7 mouse cellular contexts compared by ENCODE assay signal in the genomic region with DNA sequence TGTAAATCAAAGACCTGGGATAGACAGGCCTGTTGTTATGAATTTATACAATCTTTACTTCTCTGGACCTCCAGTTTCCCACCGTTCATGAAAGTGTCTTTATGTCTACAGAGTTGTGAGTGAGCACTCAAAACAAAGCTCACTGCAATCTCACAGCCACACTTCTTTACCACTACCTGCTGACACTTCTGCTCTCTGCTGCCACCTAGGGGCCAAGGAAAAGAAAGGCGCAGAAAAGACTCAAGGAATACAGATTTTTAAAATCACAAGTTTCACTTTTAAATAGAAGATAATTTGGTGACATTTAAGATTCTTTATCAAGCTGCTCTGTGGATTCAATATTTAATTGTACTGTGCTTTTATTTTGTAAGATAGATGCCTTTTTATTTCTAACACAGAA. TPM values are rescaled to one million over a fixed set of nuclear protein-coding genes. Genes with fewer than 3 reads are reported as not detected.
DNase-seq lines count a peak whose midpoint lies in the region; ATAC-seq and TF ChIP-seq lines count a peak whose summit lies in the region.

No protein-coding gene starts in this region.

- no peak overlapping the region for H3K4me2 ChIP-seq in midbrain, embryonic 11.5 days
- H3K4me2 ChIP-seq in midbrain, embryonic 13.5 days (replicated peaks), result no peak overlapping the region
- H3K4me2 ChIP-seq in liver, embryonic 14.5 days (ENCODE audit: low read depth), result no peak overlapping the region

- TF ChIP-seq CTCF in cerebellum, adult 2 months (IDR thresholded peaks at IDR 0.05; ENCODE audit: borderline replicate concordance, insufficient read depth, low read depth, low read length), result peak; percentile 69
- TF ChIP-seq CTCF in liver, embryonic 14.5 days (IDR thresholded peaks at IDR 0.05; ENCODE audit: low read depth), result peak; percentile 86

- no peak for ATAC-seq in midbrain, embryonic 11.5 days (ENCODE audit: low FRiP score)
- no peak for ATAC-seq in midbrain, embryonic 13.5 days
- ATAC-seq in liver, embryonic 14.5 days (ENCODE audit: insufficient read depth), result no peak

- no peaks in the 10 kb centered on the region for H3K36me3 ChIP-seq in midbrain, embryonic 11.5 days (ENCODE audit: control insufficient read depth, insufficient read depth, low read length)
- no peaks in the 10 kb centered on the region for H3K36me3 ChIP-seq in midbrain, embryonic 13.5 days
- H3K36me3 ChIP-seq in liver, embryonic 14.5 days (replicated peaks; ENCODE audit: control insufficient read depth, insufficient read depth, low read depth), result no peaks in the 10 kb centered on the region

- no peak for TF ChIP-seq POLR2A in cerebellum, adult 2 months (IDR thresholded peaks at IDR 0.05; ENCODE audit: borderline replicate concordance, insufficient read depth, low read length)

- DNase-seq in midbrain, embryonic 11.5 days (ENCODE audit: low spot score, missing footprints), result peak; percentile 95
- DNase-seq in WW6 (ENCODE audit: low read depth, low spot score), result peak; percentile 18
- DNase-seq in cerebellum, adult 2 months, result peak; percentile 45 to 59
- DNase-seq in gastrocnemius, postnatal 36 days, result peak; percentile 25 to 49
- peak; percentile 39 to 45 (median 44) for DNase-seq in liver, embryonic 14.5 days (ENCODE audit: low read depth in 3 of 3, low spot score in 3 of 3)
- peak; percentile 44 for DNase-seq in right cerebral cortex, postnatal 25 days

- WGBS in midbrain, embryonic 11.5 days, result 6% methylated on average over 2 of the region's 2 CpGs
- 3% methylated on average over 2 of the region's 2 CpGs for WGBS in midbrain, embryonic 13.5 days
- under 1% methylated on average over 2 of the region's 2 CpGs for WGBS in cerebellum, adult 2 months
- 0% methylated on average over 2 of the region's 2 CpGs for WGBS in liver, embryonic 14.5 days (ENCODE audit: insufficient replicate concordance)

- no peak overlapping the region for H3K27ac ChIP-seq in midbrain, embryonic 11.5 days (ENCODE audit: low read depth, low read length)
- no peak overlapping the region for H3K27ac ChIP-seq in midbrain, embryonic 13.5 days
- H3K27ac ChIP-seq in cerebellum, adult 2 months (ENCODE audit: insufficient read depth, low read length), result no peak overlapping the region
- no peak overlapping the region for H3K27ac ChIP-seq in liver, embryonic 14.5 days

- TF ChIP-seq EP300 in liver, embryonic 14.5 days (IDR thresholded peaks at IDR 0.05; ENCODE audit: low read depth), result no peak

- H3K4me1 ChIP-seq in midbrain, embryonic 11.5 days (ENCODE audit: control insufficient read depth, insufficient read depth, low read length), result no peaks in the 10 kb centered on the region
- H3K4me1 ChIP-seq in midbrain, embryonic 13.5 days (replicated peaks), result 0 out of 2 replicates have a peak, but pooled peaks cover 4% of the 10 kb centered on the region
- no peaks in the 10 kb centered on the region for H3K4me1 ChIP-seq in cerebellum, adult 2 months (ENCODE audit: control insufficient read depth, insufficient read depth, low read length)
- H3K4me1 ChIP-seq in liver, embryonic 14.5 days (replicated peaks; ENCODE audit: control insufficient read depth in 2 of 2, insufficient read depth in 2 of 2, low read length in 1 of 2), result peaks cover 0 to 8% of the 10 kb centered on the region in 2 experiments; a peak in 1 of 4 replicates

- intact Hi-C loops in gastrocnemius, postnatal 36 days (cut with DNase I), result no loop called here

- H3K9ac ChIP-seq in midbrain, embryonic 11.5 days (ENCODE audit: low read length), result no peak overlapping the region
- no peak overlapping the region for H3K9ac ChIP-seq in midbrain, embryonic 13.5 days (replicated peaks)
- H3K9ac ChIP-seq in liver, embryonic 14.5 days (replicated peaks), result no peak overlapping the region

- no peaks in the 10 kb centered on the region for H3K9me3 ChIP-seq in midbrain, embryonic 11.5 days (ENCODE audit: control insufficient read depth, low read length)
- H3K9me3 ChIP-seq in midbrain, embryonic 13.5 days, result no peaks in the 10 kb centered on the region
- no peaks in the 10 kb centered on the region for H3K9me3 ChIP-seq in liver, embryonic 14.5 days (ENCODE audit: control insufficient read depth, low read length)

- H3K27me3 ChIP-seq in midbrain, embryonic 11.5 days (ENCODE audit: control insufficient read depth, insufficient read depth, low read length), result no peaks in the 10 kb centered on the region
- no peaks in the 10 kb centered on the region for H3K27me3 ChIP-seq in midbrain, embryonic 13.5 days
- no peaks in the 10 kb centered on the region for H3K27me3 ChIP-seq in cerebellum, adult 2 months (ENCODE audit: control insufficient read depth, insufficient read depth, low read length)
- no peaks in the 10 kb centered on the region for H3K27me3 ChIP-seq in liver, embryonic 14.5 days (ENCODE audit: control insufficient read depth, insufficient read depth, low read length)

- H3K4me3 ChIP-seq in midbrain, embryonic 11.5 days (ENCODE audit: low read depth, low read length), result no peak overlapping the region
- no peak overlapping the region for H3K4me3 ChIP-seq in midbrain, embryonic 13.5 days (replicated peaks)
- no peak overlapping the region for H3K4me3 ChIP-seq in cerebellum, adult 2 months (replicated peaks; ENCODE audit: insufficient read depth, low read depth, low read length)
- no peak overlapping the region for H3K4me3 ChIP-seq in liver, embryonic 14.5 days (ENCODE audit: insufficient read depth in 1 of 2, low read depth in 2 of 2, low read length in 2 of 2)

RNA-seq across cellular contexts. Expression of gene Pcnx4, which starts 15.5 kb away (rescaled TPM):
- polyA plus RNA-seq in midbrain, embryonic 11.5 days (2014; fragmentation: Nextera tagmentation; extraction: Ambion mirVana), result 15.0 and 16.7 TPM in 2 replicates
- 18.6 and 19.0 TPM in 2 replicates for polyA plus RNA-seq in midbrain, embryonic 13.5 days (2015; fragmentation: Nextera tagmentation; extraction: Ambion mirVana)
- polyA plus RNA-seq in cerebellum, adult 2 months (2012; rRNA removed), result 19.3 and 19.4 TPM in 2 replicates
- total RNA-seq in gastrocnemius, postnatal 36 days (2021), result 1 to 10 TPM; 1.8 to 2.2 TPM
- polyA plus RNA-seq in liver, embryonic 14.5 days (2012; rRNA removed), result 1.6 TPM in 2 replicates
- 2.1 and 2.6 TPM in 2 replicates for polyA plus RNA-seq in liver, embryonic 14.5 days (2014; fragmentation: Nextera tagmentation; extraction: Ambion mirVana)

Comparison
In these comparisons a context has a peak if more than half of its experiments do, and no peak if none do; other contexts are left out.
1. DNase-seq: peak in every context shown above with its lines; median percentile 95 in midbrain, embryonic 11.5 days; 52 in cerebellum, adult 2 months; 44 in liver, embryonic 14.5 days; 44 in right cerebral cortex, postnatal 25 days; 37 in gastrocnemius, postnatal 36 days; 18 in WW6.